Comparison of ENCODE assay signal across 10 mouse cellular contexts in genomic region chr2:156181592-156181991, GRCm38 (mm10). TPM values are rescaled to one million over a fixed set of nuclear protein-coding genes. Genes with fewer than 3 reads are reported as not detected.
DNase-seq lines count a peak whose midpoint lies in the region; ATAC-seq and TF ChIP-seq lines count a peak whose summit lies in the region.
"Had no signal": no experiment of that assay in that cellular context is flagged by ENCODE, and none has a peak within 500 bp of the region (broad histone marks: within the 10 kb centered on the region; RNA-seq: fewer than 3 reads in every experiment).

No protein-coding gene starts in this region.

- H3K4me3 ChIP-seq in heart, postnatal 0 days (ENCODE audit: low read depth, low read length): no peak overlapping the region
- H3K4me3 ChIP-seq in heart, embryonic 12.5 days: no peak overlapping the region
- no peak overlapping the region for H3K4me3 ChIP-seq in midbrain, embryonic 12.5 days
- no peak overlapping the region for H3K4me3 ChIP-seq in midbrain, embryonic 11.5 days (ENCODE audit: low read depth, low read length)
- no peak overlapping the region for H3K4me3 ChIP-seq in neural tube, embryonic 14.5 days (ENCODE audit: low read depth, low read length)

- H3K4me2 ChIP-seq in heart, postnatal 0 days (ENCODE audit: low read depth, low read length): no peak overlapping the region
- no peak overlapping the region; the same call in 1 of the 2 replicates for H3K4me2 ChIP-seq in heart, embryonic 12.5 days
- peak overlapping the region; percentile 60 for H3K4me2 ChIP-seq in midbrain, embryonic 12.5 days (replicated peaks)
- no peak overlapping the region for H3K4me2 ChIP-seq in midbrain, embryonic 11.5 days
- H3K4me2 ChIP-seq in neural tube, embryonic 14.5 days (ENCODE audit: low read depth, low read length): peak overlapping the region; percentile 67; the same call in 1 of the 2 replicates

- H3K4me1 ChIP-seq in heart, postnatal 0 days (ENCODE audit: control insufficient read depth, insufficient read depth): peaks cover 25% of the 10 kb centered on the region
- H3K4me1 ChIP-seq in heart, embryonic 12.5 days (replicated peaks): peaks cover 20% of the 10 kb centered on the region
- peaks cover 22% of the 10 kb centered on the region for H3K4me1 ChIP-seq in midbrain, embryonic 12.5 days
- H3K4me1 ChIP-seq in midbrain, embryonic 11.5 days (ENCODE audit: control insufficient read depth, insufficient read depth, low read length): peaks cover 17% of the 10 kb centered on the region
- peaks cover 27% of the 10 kb centered on the region for H3K4me1 ChIP-seq in neural tube, embryonic 14.5 days (ENCODE audit: control insufficient read depth, insufficient read depth, low read length)

- H3K9ac ChIP-seq in heart, postnatal 0 days (replicated peaks; ENCODE audit: low read depth, low read length): peak overlapping the region; percentile 77; the same call in 1 of the 2 replicates
- H3K9ac ChIP-seq in heart, embryonic 12.5 days: no peak overlapping the region
- H3K9ac ChIP-seq in midbrain, embryonic 12.5 days (replicated peaks): peak overlapping the region; percentile 37
- no peak overlapping the region for H3K9ac ChIP-seq in midbrain, embryonic 11.5 days (ENCODE audit: low read length)
- H3K9ac ChIP-seq in neural tube, embryonic 14.5 days (replicated peaks; ENCODE audit: low read depth, low read length): no peak overlapping the region

- peak overlapping the region; percentile 91 for H3K27ac ChIP-seq in heart, postnatal 0 days (ENCODE audit: low read depth)
- H3K27ac ChIP-seq in heart, embryonic 12.5 days (ENCODE audit: poor library complexity, severe bottlenecking): no peak overlapping the region
- no peak overlapping the region for H3K27ac ChIP-seq in midbrain, embryonic 12.5 days (replicated peaks)
- no peak overlapping the region for H3K27ac ChIP-seq in midbrain, embryonic 11.5 days (ENCODE audit: low read depth, low read length)
- H3K27ac ChIP-seq in neural tube, embryonic 14.5 days (ENCODE audit: low read depth, low read length): no peak overlapping the region

- TF ChIP-seq EP300 in heart, postnatal 0 days (IDR thresholded peaks at IDR 0.05; ENCODE audit: low read depth): no peak

- ATAC-seq in heart, postnatal 0 days (ENCODE audit: insufficient read depth, low read depth): no peak
- no peak for ATAC-seq in heart, embryonic 12.5 days (ENCODE audit: insufficient number of reproducible peaks, low FRiP score)
- no peak for ATAC-seq in midbrain, embryonic 12.5 days (ENCODE audit: low FRiP score, low read depth)
- no peak for ATAC-seq in midbrain, embryonic 11.5 days (ENCODE audit: low FRiP score)
- ATAC-seq in neural tube, embryonic 14.5 days (ENCODE audit: low read depth): no peak
- ATAC-seq: intestine, embryonic 16.5 days had no signal

- TF ChIP-seq CTCF in heart, postnatal 0 days (IDR thresholded peaks at IDR 0.05; ENCODE audit: low read depth): no peak

- WGBS in heart, postnatal 0 days: 70% methylated on average over 2 of the region's 2 CpGs
- 68% methylated on average over 2 of the region's 2 CpGs for WGBS in heart, embryonic 12.5 days
- WGBS in midbrain, embryonic 12.5 days: 86% methylated on average over 2 of the region's 2 CpGs
- 81% methylated on average over 2 of the region's 2 CpGs for WGBS in midbrain, embryonic 11.5 days
- WGBS in neural tube, embryonic 14.5 days: 57% methylated on average over 2 of the region's 2 CpGs

- DNase-seq in cerebellum, adult 9-10 months: peak; percentile 43
- no peak for DNase-seq in cerebellum, postnatal 25 days
- DNase-seq in heart, postnatal 0 days (ENCODE audit: low spot score): no peak
- DNase-seq in midbrain, embryonic 11.5 days (ENCODE audit: low spot score, missing footprints): no peak
- DNase-seq in c-Kit-positive CD71-positive TER-119-positive erythroid progenitor cells, embryonic 14.5 days (ENCODE audit: low spot score): no peak
- DNase-seq: lung, postnatal 4 days had no signal

- no peaks in the 10 kb centered on the region for H3K9me3 ChIP-seq in heart, postnatal 0 days (replicated peaks; ENCODE audit: control insufficient read depth, low read length)
- no peaks in the 10 kb centered on the region for H3K9me3 ChIP-seq in heart, embryonic 12.5 days (replicated peaks)
- no peaks in the 10 kb centered on the region for H3K9me3 ChIP-seq in midbrain, embryonic 12.5 days
- H3K9me3 ChIP-seq in midbrain, embryonic 11.5 days (ENCODE audit: control insufficient read depth, low read length): no peaks in the 10 kb centered on the region
- H3K9me3 ChIP-seq in neural tube, embryonic 14.5 days (ENCODE audit: control insufficient read depth, low read length): no peaks in the 10 kb centered on the region

- no peaks in the 10 kb centered on the region for H3K27me3 ChIP-seq in heart, postnatal 0 days (ENCODE audit: control insufficient read depth, insufficient read depth, low read length)
- H3K27me3 ChIP-seq in heart, embryonic 12.5 days (replicated peaks): no peaks in the 10 kb centered on the region
- H3K27me3 ChIP-seq in midbrain, embryonic 12.5 days: no peaks in the 10 kb centered on the region
- no peaks in the 10 kb centered on the region for H3K27me3 ChIP-seq in midbrain, embryonic 11.5 days (ENCODE audit: control insufficient read depth, insufficient read depth, low read length)
- H3K27me3 ChIP-seq in neural tube, embryonic 14.5 days (ENCODE audit: control insufficient read depth, insufficient read depth, low read length): no peaks in the 10 kb centered on the region

- peaks cover 18% of the 10 kb centered on the region for H3K36me3 ChIP-seq in heart, postnatal 0 days (replicated peaks; ENCODE audit: control insufficient read depth, insufficient read depth, low read length)
- peaks cover 15% of the 10 kb centered on the region for H3K36me3 ChIP-seq in heart, embryonic 12.5 days
- peaks cover 15% of the 10 kb centered on the region for H3K36me3 ChIP-seq in midbrain, embryonic 12.5 days
- peaks cover 10% of the 10 kb centered on the region for H3K36me3 ChIP-seq in midbrain, embryonic 11.5 days (ENCODE audit: control insufficient read depth, insufficient read depth, low read length)
- H3K36me3 ChIP-seq in neural tube, embryonic 14.5 days (ENCODE audit: control insufficient read depth, insufficient read depth, low read length): peaks cover 16% of the 10 kb centered on the region

RNA-seq across cellular contexts. Expression of gene Rbm39, which starts 1.6 kb away (rescaled TPM):
- 272 and 376 TPM in 2 replicates for total RNA-seq in heart, postnatal 0 days (2014; rRNA removed; ENCODE audit: low replicate concordance)
- polyA plus RNA-seq in heart, postnatal 0 days (2015; fragmentation: Nextera tagmentation; extraction: Ambion mirVana): 315 and 343 TPM in 2 replicates
- polyA plus RNA-seq in heart, embryonic 12.5 days (2016; fragmentation: Nextera tagmentation; extraction: Ambion mirVana): 434 and 459 TPM in 2 replicates
- polyA plus RNA-seq in midbrain, embryonic 12.5 days (2016; fragmentation: Nextera tagmentation; extraction: Ambion mirVana): 697 and 698 TPM in 2 replicates
- 708 and 733 TPM in 2 replicates for polyA plus RNA-seq in midbrain, embryonic 11.5 days (2014; fragmentation: Nextera tagmentation; extraction: Ambion mirVana)
- 504 and 543 TPM in 2 replicates for polyA plus RNA-seq in neural tube, embryonic 14.5 days (2014; fragmentation: Nextera tagmentation; extraction: Ambion mirVana)

RNA-seq across cellular contexts. Expression of gene Phf20, which starts 14.7 kb away (rescaled TPM):
- 8.3 and 10.6 TPM in 2 replicates for total RNA-seq in heart, postnatal 0 days (2014; rRNA removed; ENCODE audit: low replicate concordance)
- 29.5 and 30.4 TPM in 2 replicates for polyA plus RNA-seq in heart, postnatal 0 days (2015; fragmentation: Nextera tagmentation; extraction: Ambion mirVana)
- polyA plus RNA-seq in heart, embryonic 12.5 days (2016; fragmentation: Nextera tagmentation; extraction: Ambion mirVana): 52.5 and 54.5 TPM in 2 replicates
- polyA plus RNA-seq in midbrain, embryonic 12.5 days (2016; fragmentation: Nextera tagmentation; extraction: Ambion mirVana): 91.8 and 96.6 TPM in 2 replicates
- 91.4 and 102 TPM in 2 replicates for polyA plus RNA-seq in midbrain, embryonic 11.5 days (2014; fragmentation: Nextera tagmentation; extraction: Ambion mirVana)
- 116 and 119 TPM in 2 replicates for polyA plus RNA-seq in neural tube, embryonic 14.5 days (2014; fragmentation: Nextera tagmentation; extraction: Ambion mirVana)

RNA-seq across cellular contexts. Expression of gene Nfs1, which starts 37.6 kb away (rescaled TPM):
- 104 and 106 TPM in 2 replicates for total RNA-seq in heart, postnatal 0 days (2014; rRNA removed; ENCODE audit: low replicate concordance)
- polyA plus RNA-seq in heart, postnatal 0 days (2015; fragmentation: Nextera tagmentation; extraction: Ambion mirVana): 71.4 and 75.1 TPM in 2 replicates
- 55.5 and 55.8 TPM in 2 replicates for polyA plus RNA-seq in heart, embryonic 12.5 days (2016; fragmentation: Nextera tagmentation; extraction: Ambion mirVana)
- polyA plus RNA-seq in midbrain, embryonic 12.5 days (2016; fragmentation: Nextera tagmentation; extraction: Ambion mirVana): 32.1 and 32.7 TPM in 2 replicates
- 34.1 and 37.2 TPM in 2 replicates for polyA plus RNA-seq in midbrain, embryonic 11.5 days (2014; fragmentation: Nextera tagmentation; extraction: Ambion mirVana)
- polyA plus RNA-seq in neural tube, embryonic 14.5 days (2014; fragmentation: Nextera tagmentation; extraction: Ambion mirVana): 28.8 and 30.4 TPM in 2 replicates

RNA-seq across cellular contexts. Expression of gene Romo1, which starts 37.8 kb away (rescaled TPM):
- 113 and 154 TPM in 2 replicates for total RNA-seq in heart, postnatal 0 days (2014; rRNA removed; ENCODE audit: low replicate concordance)
- polyA plus RNA-seq in heart, postnatal 0 days (2015; fragmentation: Nextera tagmentation; extraction: Ambion mirVana): 607 and 610 TPM in 2 replicates
- 451 and 494 TPM in 2 replicates for polyA plus RNA-seq in heart, embryonic 12.5 days (2016; fragmentation: Nextera tagmentation; extraction: Ambion mirVana)
- polyA plus RNA-seq in midbrain, embryonic 12.5 days (2016; fragmentation: Nextera tagmentation; extraction: Ambion mirVana): 422 and 434 TPM in 2 replicates
- polyA plus RNA-seq in midbrain, embryonic 11.5 days (2014; fragmentation: Nextera tagmentation; extraction: Ambion mirVana): 410 TPM in 2 replicates
- 438 and 500 TPM in 2 replicates for polyA plus RNA-seq in neural tube, embryonic 14.5 days (2014; fragmentation: Nextera tagmentation; extraction: Ambion mirVana)

RNA-seq across cellular contexts. Expression of gene Gm28036, which starts 54.7 kb away (rescaled TPM):
- 25.7 and 36.5 TPM in 2 replicates for total RNA-seq in heart, postnatal 0 days (2014; rRNA removed; ENCODE audit: low replicate concordance)
- polyA plus RNA-seq in heart, postnatal 0 days (2015; fragmentation: Nextera tagmentation; extraction: Ambion mirVana): 4.1 and 6.2 TPM in 2 replicates
- polyA plus RNA-seq in heart, embryonic 12.5 days (2016; fragmentation: Nextera tagmentation; extraction: Ambion mirVana): 19.1 and 21.0 TPM in 2 replicates
- 24.0 and 33.3 TPM in 2 replicates for polyA plus RNA-seq in midbrain, embryonic 12.5 days (2016; fragmentation: Nextera tagmentation; extraction: Ambion mirVana)
- 19.1 and 19.6 TPM in 2 replicates for polyA plus RNA-seq in midbrain, embryonic 11.5 days (2014; fragmentation: Nextera tagmentation; extraction: Ambion mirVana)
- polyA plus RNA-seq in neural tube, embryonic 14.5 days (2014; fragmentation: Nextera tagmentation; extraction: Ambion mirVana): 9.5 and 15.3 TPM in 2 replicates

Comparison
In these comparisons a context has a peak if more than half of its experiments do, and no peak if none do; other contexts are left out.
1. H3K4me2 ChIP-seq: peak in midbrain, embryonic 12.5 days (single experiment) and neural tube, embryonic 14.5 days (single experiment); none in heart, postnatal 0 days (single experiment), heart, embryonic 12.5 days (single experiment) and midbrain, embryonic 11.5 days (single experiment).
2. H3K9ac ChIP-seq: peak in heart, postnatal 0 days (single experiment) and midbrain, embryonic 12.5 days (single experiment); none in heart, embryonic 12.5 days (single experiment), midbrain, embryonic 11.5 days (single experiment) and neural tube, embryonic 14.5 days (single experiment).